Mouse (Mus musculus) 3134 (cell line): ENCODE data around the gene Ly6g6d.

Experiments used
- DNase-seq: peaks from one replicate; pipeline ENCODE4 v3.0.0-alpha.2; 2011; ENCODE audit warnings: low spot score; ENCODE audit not compliant: insufficient read length; ENCODE audit errors: extremely low read depth

The Ly6g6d gene

DNA sequence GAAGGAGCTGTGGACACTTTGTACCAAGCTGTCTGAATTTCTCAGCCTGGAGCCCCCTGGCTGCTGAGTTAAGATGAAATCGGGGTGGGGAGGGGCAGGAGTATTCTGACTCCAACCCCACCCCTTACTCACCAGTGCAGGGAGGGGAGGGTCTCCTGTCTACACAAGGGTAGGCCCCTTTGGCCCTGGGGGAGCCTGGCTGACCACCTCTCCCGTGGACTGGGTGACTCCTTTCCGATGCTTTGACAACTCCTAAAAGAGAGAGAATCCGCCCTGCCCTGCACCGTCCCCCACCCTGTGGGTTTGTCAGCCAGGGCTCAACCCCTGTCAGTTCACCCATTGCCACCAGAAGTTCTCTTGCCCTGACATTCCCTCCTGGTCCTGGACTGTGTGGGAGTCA is 51.7 kb downstream of the Ly6g6d start:
- no peak for DNase-seq

- DNase-seq = no peak
Measured at GRCm38 (mm10) chr17:35024691-35025488, 53.0 kb downstream of the Ly6g6d start.

GRCm38 (mm10) chr17:35024261-35024660 is 53.6 kb downstream of the Ly6g6d start:
- DNase-seq = no peak

- DNase-seq = no peak
Measured at GRCm38 (mm10) chr17:35023756-35024155, 54.1 kb downstream of the Ly6g6d start.

GRCm38 (mm10) chr17:35023221-35023620 is 54.6 kb downstream of the Ly6g6d start:
- DNase-seq = no peak

DNA sequence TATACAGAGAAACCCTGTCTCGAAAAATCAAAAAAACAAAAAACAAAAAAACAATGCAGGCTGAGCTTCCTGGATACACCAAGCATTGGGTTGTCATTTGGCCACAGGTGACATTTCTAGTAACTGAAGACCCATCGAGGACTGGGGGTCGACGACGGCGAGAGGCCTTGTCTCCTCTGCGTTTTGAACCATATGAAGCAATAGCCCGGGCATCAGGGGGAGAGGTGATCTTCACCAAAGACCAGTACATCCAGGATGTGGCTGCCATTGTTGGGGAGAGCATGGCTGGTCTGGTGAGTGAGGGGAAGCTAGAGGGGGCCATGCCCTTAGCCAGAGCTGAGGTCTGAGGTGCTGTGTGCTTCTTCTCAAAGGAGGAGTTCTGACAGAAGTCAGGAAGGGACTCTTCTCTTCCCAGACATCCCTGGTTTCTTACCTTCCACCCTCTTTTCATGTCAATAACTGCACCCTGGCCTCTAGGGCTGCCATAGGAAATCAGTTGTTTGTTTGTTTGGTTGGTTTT is 55.3 kb downstream of the Ly6g6d start:
- DNase-seq = no peak

DNA sequence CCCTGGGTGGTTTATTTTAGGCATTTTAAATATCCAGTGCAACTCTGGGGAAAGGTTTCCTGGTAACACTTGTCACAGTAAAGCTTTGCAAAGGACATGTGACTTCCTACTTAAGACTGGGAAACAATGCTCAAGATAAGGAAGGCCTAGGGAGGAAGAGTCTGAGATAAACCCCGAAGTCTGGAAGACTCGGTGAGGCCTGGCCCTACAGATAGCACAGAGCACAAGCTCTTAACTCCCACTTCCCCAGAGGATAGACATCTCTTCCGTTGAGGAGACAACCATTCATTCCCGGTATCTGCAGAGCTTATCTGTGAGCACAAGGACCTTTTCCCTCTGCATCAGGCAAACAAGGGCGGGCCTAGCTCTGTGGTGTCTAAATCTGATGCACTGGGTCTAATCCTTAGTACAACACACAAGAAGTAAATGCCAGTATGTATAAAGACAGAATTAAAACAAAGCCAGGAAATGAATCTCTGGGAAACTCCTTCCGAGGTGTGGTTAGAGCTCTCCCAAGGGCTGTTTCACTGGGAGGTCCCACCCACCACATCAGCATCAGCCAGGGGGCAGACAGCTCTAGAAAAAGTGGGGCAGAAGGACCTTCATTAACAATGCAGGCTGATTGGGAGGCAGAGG is 55.9 kb downstream of the Ly6g6d start:
- no peak for DNase-seq
